Mouse (Mus musculus): ENCODE results near the gene Ryr2.

Gene Ryr2

GRCm38 (mm10) chr13:11532014-11532890 lies 574.5 kb downstream of the Ryr2 start:
- no peak for DNase-seq

GRCm38 (mm10) chr13:11523612-11524011 lies 583.1 kb downstream of the Ryr2 start:
- no peak for DNase-seq

GRCm38 (mm10) chr13:11520765-11521164 lies 586.0 kb downstream of the Ryr2 start:
- DNase-seq = no peak

- DNase-seq = no peak
Observed at GRCm38 (mm10) chr13:11511540-11512177, 595.1 kb downstream of the Ryr2 start.
